Mouse (Mus musculus) ovary, postnatal 10 days (tissue): Measurements from ENCODE around the gene Sec1.
A peak's percentile ranks its signal among the peaks of the same experiment; 100 is the strongest.

Experiments used
- DNase-seq: peaks from one replicate; pipeline ENCODE4 v3.0.0; 2022; ENCODE audit warnings: low spot score

The Sec1 gene

DNA sequence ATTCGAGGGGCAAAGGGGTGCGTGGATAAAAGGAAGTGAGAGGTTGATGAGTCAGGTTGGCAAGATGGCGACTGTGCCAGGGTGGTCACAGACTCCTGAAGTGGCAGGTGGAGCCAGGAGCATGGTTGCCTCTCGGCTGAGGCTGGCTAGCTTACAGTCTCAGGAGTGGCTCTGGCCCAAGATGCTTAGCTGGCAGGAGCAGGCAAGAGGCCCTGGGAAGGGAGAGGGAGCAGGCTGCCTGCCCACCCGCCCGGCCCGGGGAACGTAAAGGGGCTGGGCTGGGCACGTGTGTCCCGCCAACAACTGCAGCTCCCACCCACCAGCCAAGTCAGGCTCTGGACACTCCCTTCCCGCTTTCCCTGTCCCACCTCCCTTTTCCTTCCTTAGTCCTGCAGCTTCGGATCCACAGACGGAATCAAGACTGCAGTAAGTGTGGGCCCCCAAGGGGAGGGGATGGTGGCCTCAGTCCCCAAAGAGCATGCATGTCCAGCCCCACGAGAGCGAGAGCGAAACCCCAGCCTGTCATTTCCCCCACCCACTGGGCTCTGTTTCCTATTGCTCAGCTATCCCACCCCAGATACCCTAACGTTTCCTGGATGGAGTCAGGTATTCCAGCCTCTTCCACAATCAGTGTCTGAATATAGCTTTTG, 52.7 kb downstream of the Sec1 start:
- DNase-seq = no peak

DNA sequence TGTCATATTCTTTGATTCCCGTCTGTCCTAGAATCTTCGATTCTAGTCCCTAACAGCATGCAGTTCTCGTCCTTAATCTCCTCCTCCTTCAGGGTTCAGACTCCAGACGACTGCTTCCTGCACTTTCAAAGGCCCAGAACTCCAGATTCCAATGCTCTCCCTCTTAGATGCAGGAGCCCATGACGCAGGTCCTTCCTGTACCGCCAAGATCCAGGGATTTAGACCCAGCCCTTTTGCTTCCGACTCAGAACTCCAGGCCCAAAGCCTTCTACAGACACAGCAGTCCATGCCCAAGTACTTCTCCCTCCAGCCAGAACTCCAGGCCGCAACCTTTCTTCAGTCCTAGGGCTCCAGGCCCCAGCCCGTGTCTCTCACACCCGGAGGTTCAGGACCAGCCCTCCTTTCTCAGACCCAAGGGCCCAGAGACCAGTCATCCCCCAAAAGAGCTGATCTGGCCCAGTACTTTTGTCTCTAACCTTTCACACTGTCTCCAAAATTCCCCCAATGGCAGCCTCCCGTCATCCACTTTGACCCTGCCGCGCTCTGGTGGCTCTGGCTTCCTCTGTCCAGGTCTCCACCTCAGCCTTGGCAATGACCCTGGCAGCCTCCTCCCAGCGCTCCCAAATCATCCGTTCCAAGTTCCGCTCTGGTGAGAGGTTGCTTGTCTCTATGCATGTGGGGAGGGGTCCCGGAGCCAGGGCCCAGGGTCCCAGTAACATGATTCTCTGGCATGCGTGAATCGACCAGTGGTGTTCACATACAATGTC, 53.8 kb downstream of the Sec1 start:
- DNase-seq = no peak

GRCm38 (mm10) chr7:45639561-45640027, 54.6 kb downstream of the Sec1 start, which contains the start of gene Mamstr:
Gene Mamstr (plus strand): TSS chr7:45639977.
- DNase-seq = no peak

- DNase-seq = peak; percentile 74
These were observed 55.4 kb downstream of the Sec1 start for GRCm38 (mm10) chr7:45638623-45639401.

- DNase-seq = no peak
These were observed 56.5 kb downstream of the Sec1 start for GRCm38 (mm10) chr7:45637710-45638109.

GRCm38 (mm10) chr7:45635711-45636688, 58.2 kb downstream of the Sec1 start:
- DNase-seq = no peak

GRCm38 (mm10) chr7:45634946-45635681, 59.1 kb downstream of the Sec1 start:
- DNase-seq = no peak

DNA sequence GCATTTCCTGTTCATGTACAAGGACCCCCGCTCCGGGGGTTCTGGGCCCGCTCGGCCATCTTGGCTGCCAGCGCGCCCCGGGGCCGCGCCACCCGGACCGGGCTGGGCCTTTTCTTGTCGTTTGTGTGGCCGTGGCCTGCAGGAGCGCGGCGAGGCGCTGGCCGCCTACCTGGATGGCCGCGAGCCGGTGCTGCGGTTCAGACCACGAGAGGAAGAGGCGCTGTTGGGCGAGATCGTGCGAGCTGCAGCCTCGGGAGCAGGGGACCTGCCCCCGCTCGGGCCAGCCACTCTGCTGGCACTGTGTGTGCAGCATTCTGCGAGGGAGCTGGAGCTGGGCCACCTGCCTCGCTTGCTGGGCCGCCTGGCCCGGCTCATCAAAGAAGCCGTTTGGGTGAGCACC, 61.7 kb downstream of the Sec1 start:
- no peak for DNase-seq

GRCm38 (mm10) chr7:45630064-45630907, 63.9 kb downstream of the Sec1 start:
- no peak for DNase-seq

- peak; percentile 73 for DNase-seq
These were observed 65.6 kb downstream of the Sec1 start for GRCm38 (mm10) chr7:45628364-45629294.
